Mouse (Mus musculus) CH12.LX (cell line): ENCODE results near the gene Tmem39b. TPM values are rescaled to one million over a fixed set of nuclear protein-coding genes. Genes with fewer than 3 reads are reported as not detected.
A peak's percentile ranks its signal among the peaks of the same experiment; 100 is the strongest.

ENCODE experiments used
- DNase-seq: peaks from one replicate; pipeline ENCODE4 v3.0.0-alpha.2; 2013; ENCODE audit errors: extremely low read depth
- H3K27ac ChIP-seq: 2 replicates; pipeline ENCODE4 v1.5.1; 2012; ENCODE audit warnings: low read depth, mild to moderate bottlenecking, control low read depth, moderate library complexity; ENCODE audit not compliant: insufficient read depth
- H3K27me3 ChIP-seq: replicated peaks from 2 replicates; pipeline ENCODE3; 2012; ENCODE audit warnings: inconsistent platforms
- H3K36me3 ChIP-seq, 2 experiments: replicated peaks in 1 of 2; 2 replicates each; pipeline versions ENCODE3 to v1.6.1; 2012; ENCODE audit warnings: inconsistent platforms in 1 of 2, low read length in 1 of 2, mild to moderate bottlenecking in 1 of 2, mixed read lengths in 1 of 2, moderate library complexity in 1 of 2; ENCODE audit not compliant: control insufficient read depth in 1 of 2, insufficient read depth in 1 of 2
- H3K4me1 ChIP-seq, 2 experiments: 2 replicates each; pipeline ENCODE4 v1.6.1; 2012; ENCODE audit warnings: inconsistent platforms in 1 of 2, moderate library complexity in 1 of 2; ENCODE audit not compliant: insufficient read depth in 2 of 2, control insufficient read depth in 1 of 2
- H3K4me2 ChIP-seq: 2 replicates; pipeline ENCODE4 v1.6.1; 2012; ENCODE audit warnings: low read depth, mild to moderate bottlenecking, control low read depth; ENCODE audit not compliant: poor library complexity, insufficient read depth, severe bottlenecking
- H3K4me3 ChIP-seq, 3 experiments: fragments of 150-350 bp in 1 of 3; sonication (generic) in 1 of 3; replicated peaks in 1 of 3; 2 replicates each; pipeline versions ENCODE3 to v1.5.1; 2011 to 2012; ENCODE audit warnings: low read depth in 2 of 3, low read length in 2 of 3, mild to moderate bottlenecking in 2 of 3, moderate library complexity in 2 of 3, control low read depth in 1 of 3, improper control_type of control experiment in 1 of 3, inconsistent platforms in 1 of 3, mixed read lengths in 1 of 3; ENCODE audit not compliant: poor library complexity in 1 of 3
- H3K79me2 ChIP-seq: replicated peaks from 2 replicates; pipeline ENCODE4 v1.6.1; 2012; ENCODE audit warnings: mild to moderate bottlenecking, moderate library complexity; ENCODE audit not compliant: control insufficient read depth, poor library complexity, insufficient read depth, severe bottlenecking; ENCODE audit errors: extremely low read depth
- H3K9ac ChIP-seq: 2 replicates; pipeline ENCODE4 v1.6.1; 2012; ENCODE audit warnings: low read depth, mild to moderate bottlenecking, control low read depth, moderate library complexity; ENCODE audit not compliant: insufficient read depth
- H3K9me3 ChIP-seq: replicated peaks from 2 replicates; pipeline ENCODE3; 2012; ENCODE audit warnings: low read length, inconsistent platforms, mixed read lengths
- BHLHE40 ChIP-seq: IDR thresholded peaks from 2 replicates; pipeline ENCODE4 v1.6.1; 2011; ENCODE audit warnings: mild to moderate bottlenecking, low read depth, low read length, improper control_type of control experiment
- CHD1 ChIP-seq: IDR thresholded peaks from 2 replicates; pipeline ENCODE4 v1.6.1; 2012; ENCODE audit warnings: low read depth, low read length, improper control_type of control experiment, inconsistent platforms
- CHD2 ChIP-seq: IDR thresholded peaks from 2 replicates; pipeline ENCODE4 v1.6.1; 2011; ENCODE audit warnings: low read length, improper control_type of control experiment
- CTCF ChIP-seq, 2 experiments: IDR thresholded peaks in 1 of 2; conservative IDR thresholded peaks in 1 of 2; 2 replicates each; pipeline ENCODE4 v1.5.1; 2011 to 2012; ENCODE audit warnings: low read depth in 2 of 2, low read length in 2 of 2, improper control_type of control experiment in 1 of 2, inconsistent platforms in 1 of 2, mild to moderate bottlenecking in 1 of 2, moderate library complexity in 1 of 2
- ELF1 ChIP-seq: IDR thresholded peaks from 2 replicates; pipeline ENCODE4 v1.6.1; 2014; ENCODE audit warnings: low read depth, mild to moderate bottlenecking, inconsistent platforms, low read length, improper control_type of control experiment
- EP300 ChIP-seq: IDR thresholded peaks from 2 replicates; pipeline ENCODE4 v1.6.1; 2011; ENCODE audit warnings: low read length, improper control_type of control experiment
- ETS1 ChIP-seq: conservative IDR thresholded peaks from 2 replicates; pipeline ENCODE4 v1.6.1; 2012; ENCODE audit warnings: low read depth, mild to moderate bottlenecking, inconsistent platforms, low read length, improper control_type of control experiment, moderate library complexity
- GABPA ChIP-seq: IDR thresholded peaks from 2 replicates; pipeline ENCODE4 v1.6.1; 2012; ENCODE audit warnings: low read depth, low read length, improper control_type of control experiment, inconsistent platforms; ENCODE audit not compliant: insufficient replicate concordance
- HCFC1 ChIP-seq: IDR thresholded peaks from 2 replicates; pipeline ENCODE4 v1.6.1; 2012; ENCODE audit warnings: low read depth, mild to moderate bottlenecking, inconsistent platforms, low read length, improper control_type of control experiment
- IRF4 ChIP-seq: IDR thresholded peaks from 2 replicates; pipeline ENCODE4 v1.6.1; 2014; ENCODE audit warnings: low read depth, mild to moderate bottlenecking, inconsistent platforms, low read length, improper control_type of control experiment
- MAZ ChIP-seq: IDR thresholded peaks from 2 replicates; pipeline ENCODE4 v1.6.1; 2012; ENCODE audit warnings: low read depth, mild to moderate bottlenecking, inconsistent platforms, low read length, improper control_type of control experiment, moderate library complexity
- MEF2A ChIP-seq: IDR thresholded peaks from 2 replicates; pipeline ENCODE4 v1.6.1; 2014; ENCODE audit warnings: low read depth, mild to moderate bottlenecking, inconsistent platforms, low read length, improper control_type of control experiment, borderline replicate concordance
- MYC ChIP-seq: IDR thresholded peaks from 2 replicates; pipeline ENCODE4 v1.6.1; 2011; ENCODE audit warnings: low read depth, mild to moderate bottlenecking, improper control_type of control experiment, low read length
- NRF1 ChIP-seq: IDR thresholded peaks from 2 replicates; pipeline ENCODE4 v1.6.1; 2014; ENCODE audit warnings: low read depth, mild to moderate bottlenecking, inconsistent platforms, low read length, improper control_type of control experiment, moderate library complexity
- POLR2A ChIP-seq: IDR thresholded peaks from 2 replicates; pipeline ENCODE4 v1.6.1; 2011; ENCODE audit warnings: low read depth, mild to moderate bottlenecking, improper control_type of control experiment, low read length
- POLR2AphosphoS2 ChIP-seq: IDR thresholded peaks from 2 replicates; pipeline ENCODE4 v1.6.1; 2011; ENCODE audit warnings: low read depth, low read length, improper control_type of control experiment
- TBP ChIP-seq: conservative IDR thresholded peaks from 2 replicates; pipeline ENCODE4 v1.6.1; 2011; ENCODE audit warnings: low read depth, low read length, improper control_type of control experiment
- TCF12 ChIP-seq: IDR thresholded peaks from 2 replicates; pipeline ENCODE4 v1.6.1; 2014; ENCODE audit warnings: low read depth, mild to moderate bottlenecking, inconsistent platforms, low read length, improper control_type of control experiment
- USF1 ChIP-seq: IDR thresholded peaks from 2 replicates; pipeline ENCODE4 v1.6.1; 2014; ENCODE audit warnings: low read depth, mild to moderate bottlenecking, inconsistent platforms, low read length, improper control_type of control experiment
- USF2 ChIP-seq: conservative IDR thresholded peaks from 2 replicates; pipeline ENCODE4 v1.6.1; 2011; ENCODE audit warnings: low read depth, low read length, improper control_type of control experiment
- ZMIZ1 ChIP-seq: IDR thresholded peaks from 2 replicates; pipeline ENCODE4 v1.6.1; 2012; ENCODE audit warnings: low read depth, mild to moderate bottlenecking, inconsistent platforms, low read length, improper control_type of control experiment
- dilution Hi-C: fragments of 300-500 bp; cut with MboI; formaldehyde crosslinking; loops from 2 replicates; pipeline ENCODE4 v1.14.3; 2020; ENCODE audit warnings: low sequenced_read_pairs; ENCODE audit not compliant: extremely low pct_unique_long_range_greater_than_20kb, extremely low pct_ligation_motif_present
- in situ Hi-C: fragments of 300-500 bp; cut with MboI; formaldehyde crosslinking; loops from 3 replicates; pipeline ENCODE4 v1.14.3; 2019; ENCODE audit warnings: low sequenced_read_pairs, low pct_ligation_motif_present, low pct_unique_long_range_greater_than_20kb, mixed read lengths
- polyA plus RNA-seq: library from polyadenylated mRNA; unstranded; fragments of >175 nt; gene quantifications from 2 replicates; pipeline ENCODE4 v1.2.1, GENCODE M21; 2012; ENCODE audit warnings: low read depth; ENCODE audit not compliant: insufficient read length
- total RNA-seq, 2 experiments: library from RNA; depleted of rRNA; stranded (reverse); fragments of 300-350 nt in 1 of 2; fragments of >200 nt in 1 of 2; gene quantifications; 2 replicates each; pipeline ENCODE4 v1.2.3; 2012 to 2014

The Tmem39b gene
- total RNA-seq (2012; rRNA removed): 11.3 and 11.9 TPM in 2 replicates
- total RNA-seq (2014; rRNA removed): 13.9 and 14.6 TPM in 2 replicates
- polyA plus RNA-seq: 33.5 and 37.7 TPM in 2 replicates

- dilution Hi-C loops (no loop called here), in situ Hi-C loops (no loop called here)
- Histone ChIP-seq H3K27ac (peak within 1 kb of the TSS; percentile 20; the same call in 1 of the 2 replicates), H3K4me1 (peaks cover 0 to 19% of the 10 kb centered on the region in 2 experiments; a peak in 2 of 4 replicates), H3K79me2 (peaks cover 4% of the 10 kb centered on the region; the same call in 1 of the 2 replicates), H3K27me3 (no peaks in the 10 kb centered on the region), H3K9ac (peak within 1 kb of the TSS; percentile 78), H3K9me3 (no peaks in the 10 kb centered on the region), H3K36me3 (peaks cover 21 to 35% of the 10 kb centered on the region in 2 experiments), H3K4me2 (peak within 1 kb of the TSS; percentile 84), H3K4me3 (peak within 1 kb of the TSS; percentile 81 to 83 (median 82))
- TF ChIP-seq CHD2 (peak; percentile 75), POLR2AphosphoS2 (peak; percentile 69; the same call in 1 of the 2 replicates), GABPA (no peak), CTCF (conservative IDR thresholded peaks at IDR 0.05 in 1 of 2, IDR thresholded peaks at IDR 0.05 in 1 of 2; ENCODE audit: low read depth in 2 of 2, low read length in 2 of 2) (no peak), ELF1 (peak; percentile 41; the same call in 1 of the 2 replicates), POLR2A (peak; percentile 71), MEF2A (no peak), TCF12 (peak; percentile 54; the same call in 1 of the 2 replicates), HCFC1 (peak; percentile 78), BHLHE40 (peak; percentile 78), TBP (0 out of 2 replicates have a peak, but pooled peaks have one; percentile 15), NRF1 (peak; percentile 61; the same call in 1 of the 2 replicates), ZMIZ1 (no peak), CHD1 (0 out of 2 replicates have a peak, but pooled peaks have one; percentile 56), IRF4 (no peak; the same call in 1 of the 2 replicates), MAZ (no peak), USF1 (no peak), USF2 (no peak), MYC (peak; percentile 6; the same call in 1 of the 2 replicates)
- DNase-seq: peak; percentile 90
These were observed at the start of gene Tmem39b for GRCm38 (mm10) chr4:129696158-129696985. Gene Tmem39b, minus strand, starts transcription at chr4:129696838.

GRCm38 (mm10) chr4:129746106-129746505 lies 49.5 kb upstream of the Tmem39b start:
- H3K27ac ChIP-seq: no peak overlapping the region
- peaks cover 3 to 22% of the 10 kb centered on the region in 2 experiments; a peak in 3 of 4 replicates for H3K4me1 ChIP-seq
- no peak for DNase-seq
- H3K9ac ChIP-seq: no peak overlapping the region
- no peaks in the 10 kb centered on the region for H3K27me3 ChIP-seq
- dilution Hi-C loops (no loop called here), in situ Hi-C loops (no loop called here)
- H3K79me2 ChIP-seq: peaks cover 9% of the 10 kb centered on the region
- no peak overlapping the region for H3K4me2 ChIP-seq
- no peak for TF ChIP-seq EP300
- TF ChIP-seq ETS1: no peak
- TF ChIP-seq POLR2A: no peak
- no peaks in the 10 kb centered on the region for H3K36me3 ChIP-seq
- H3K4me3 ChIP-seq: no peak overlapping the region
- no peaks in the 10 kb centered on the region for H3K9me3 ChIP-seq
